Mouse (Mus musculus) heart, postnatal 25 days (tissue): ENCODE data around the gene Pola1. TPM values are rescaled to one million over a fixed set of nuclear protein-coding genes. Genes with fewer than 3 reads are reported as not detected.
"Not testable (repeated sequence)": the region's sequence is repeated elsewhere in the genome, so short reads cannot be mapped to it uniquely, and the experiment has no call there.

Experiments used
- DNase-seq: peaks from one replicate; pipeline ENCODE4 v3.0.0; 2022; ENCODE audit warnings: low spot score
- intact Hi-C: fragments of 180-260 bp; cut with DNase I; formaldehyde crosslinking; loops from one replicate; pipeline ENCODE4 v1.15.1; 2025
- total RNA-seq, 2 experiments: library from RNA; stranded (reverse); gene quantifications; 2 replicates each; pipeline ENCODE4 v1.2.3; 2021

Pola1 gene
- total RNA-seq, 2 experiments from 2014 or later, result 4.8 to 5.2 TPM

- intact Hi-C loops, result no loop called here
- DNase-seq, result no peak
Observed at GRCm38 (mm10) chrX:93497597-93497996, 134.4 kb downstream of the Pola1 start.

GRCm38 (mm10) chrX:93465711-93466110 is 166.2 kb downstream of the Pola1 start:
- intact Hi-C loops, result loop anchor here (2.0 to 10.0 kb wide), 2 partner anchors 181 to 397 kb away; partner anchors contain the start of gene Arx
- no peak for DNase-seq

- intact Hi-C loops, result no loop called here
Observed at GRCm38 (mm10) chrX:93429738-93430260, 202.2 kb downstream of the Pola1 start.

GRCm38 (mm10) chrX:93428956-93429737 is 202.8 kb downstream of the Pola1 start:
- no peak for DNase-seq
- intact Hi-C loops, result no loop called here

More at GRCm38 (mm10) chrX:93429738-93430260, 202.2 kb downstream of the Pola1 start:
- DNase-seq, result no peak

- intact Hi-C loops, DNase-seq: not testable (repeated sequence)
Observed at GRCm38 (mm10) chrX:93400871-93401270, 231.1 kb downstream of the Pola1 start.

GRCm38 (mm10) chrX:93397089-93397488 is 234.9 kb downstream of the Pola1 start:
- intact Hi-C loops, result no loop called here
- no peak for DNase-seq

GRCm38 (mm10) chrX:93377285-93377972 is 254.5 kb downstream of the Pola1 start:
- DNase-seq, result no peak
- intact Hi-C loops, result no loop called here

- intact Hi-C loops, result no loop called here
- DNase-seq, result no peak
Observed at GRCm38 (mm10) chrX:93373503-93373902, 258.5 kb downstream of the Pola1 start.

- no peak for DNase-seq
- intact Hi-C loops, result no loop called here
Observed at GRCm38 (mm10) chrX:93369708-93370107, 262.2 kb downstream of the Pola1 start.

- DNase-seq, result no peak
- intact Hi-C loops, result no loop called here
Observed at GRCm38 (mm10) chrX:93368211-93368610, 263.7 kb downstream of the Pola1 start.

- no peak for DNase-seq
- intact Hi-C loops, result no loop called here
Observed at GRCm38 (mm10) chrX:93321336-93321735, 310.6 kb downstream of the Pola1 start.

GRCm38 (mm10) chrX:93319979-93320378 is 312.0 kb downstream of the Pola1 start:
- intact Hi-C loops, result no loop called here
- no peak for DNase-seq

GRCm38 (mm10) chrX:93317577-93317976 is 314.4 kb downstream of the Pola1 start:
- intact Hi-C loops, result no loop called here
- DNase-seq, result no peak

GRCm38 (mm10) chrX:93305780-93306179 is 326.2 kb downstream of the Pola1 start:
- no peak for DNase-seq
- intact Hi-C loops, result no loop called here

- intact Hi-C loops, result no loop called here
- DNase-seq, result no peak
Observed at GRCm38 (mm10) chrX:93301798-93302197, 330.2 kb downstream of the Pola1 start.

GRCm38 (mm10) chrX:93300183-93300815 is 331.7 kb downstream of the Pola1 start:
- intact Hi-C loops, result no loop called here
- DNase-seq, result no peak

- intact Hi-C loops, result loop anchor here (10.0 kb wide), 1 partner anchor 225 kb away; no protein-coding TSS in a partner anchor
- DNase-seq, result no peak
Observed at GRCm38 (mm10) chrX:93299771-93300170, 332.2 kb downstream of the Pola1 start.

GRCm38 (mm10) chrX:93299046-93299626 is 332.8 kb downstream of the Pola1 start:
- no peak for DNase-seq
- intact Hi-C loops, result loop anchor here (10.0 kb wide), 1 partner anchor 224 kb away; no protein-coding TSS in a partner anchor

GRCm38 (mm10) chrX:93297001-93297441 is 334.9 kb downstream of the Pola1 start:
- intact Hi-C loops, result loop anchor here (10.0 kb wide), 1 partner anchor 222 kb away; no protein-coding TSS in a partner anchor
- no peak for DNase-seq

- intact Hi-C loops, result loop anchor here (10.0 kb wide), 1 partner anchor 221 kb away; no protein-coding TSS in a partner anchor
- no peak for DNase-seq
Observed at GRCm38 (mm10) chrX:93295819-93296218, 336.1 kb downstream of the Pola1 start.
